Mouse (Mus musculus) layer of hippocampus, adult 9-10 months (tissue): ENCODE measurements around the gene Cep104.

Experiments
- DNase-seq: peaks from one replicate; pipeline ENCODE4 v3.0.0; 2022; ENCODE audit warnings: low spot score

Cep104 gene

GRCm38 (mm10) chr4:153974431-153975291 lies at the start of gene Cep104, which contains the start of gene Dffb:
Gene Cep104 (plus strand): TSS chr4:153975194.
Gene Dffb (minus strand): TSS chr4:153975126.
- peak; percentile 92 for DNase-seq

- no peak for DNase-seq
These were observed 46.2 kb upstream of the Cep104 start for GRCm38 (mm10) chr4:153928772-153929299.

GRCm38 (mm10) chr4:153929425-153929824 lies 45.6 kb upstream of the Cep104 start:
- DNase-seq: no peak

GRCm38 (mm10) chr4:153929921-153930320 lies 45.1 kb upstream of the Cep104 start:
- peak; percentile 50 for DNase-seq

- no peak for DNase-seq
These were observed 31.8 kb upstream of the Cep104 start for GRCm38 (mm10) chr4:153943243-153943642.

GRCm38 (mm10) chr4:153944261-153944660 lies 30.7 kb upstream of the Cep104 start:
- DNase-seq: no peak

- DNase-seq: no peak
These were observed 29.3 kb upstream of the Cep104 start for GRCm38 (mm10) chr4:153945741-153946140.

- no peak for DNase-seq
These were observed 24.6 kb upstream of the Cep104 start for GRCm38 (mm10) chr4:153950372-153950771.

GRCm38 (mm10) chr4:153951150-153951549 lies 23.8 kb upstream of the Cep104 start:
- no peak for DNase-seq

- no peak for DNase-seq
These were observed 23.3 kb upstream of the Cep104 start for GRCm38 (mm10) chr4:153951692-153952091.

- DNase-seq: no peak
These were observed 19.3 kb upstream of the Cep104 start for GRCm38 (mm10) chr4:153955651-153956050.

- peak; percentile 87 for DNase-seq
These were observed 18.2 kb upstream of the Cep104 start, which contains the start of gene A430005L14Rik for GRCm38 (mm10) chr4:153956569-153957405. Gene A430005L14Rik (plus strand): TSS chr4:153957237.

- DNase-seq: no peak
These were observed 17.3 kb upstream of the Cep104 start for GRCm38 (mm10) chr4:153957444-153958250.

- DNase-seq: no peak
These were observed 12.4 kb upstream of the Cep104 start for GRCm38 (mm10) chr4:153962631-153963030.

- no peak for DNase-seq
These were observed 8.3 kb upstream of the Cep104 start for GRCm38 (mm10) chr4:153966651-153967050.

GRCm38 (mm10) chr4:153967556-153967955 lies 7.4 kb upstream of the Cep104 start:
- no peak for DNase-seq

- no peak for DNase-seq
These were observed 6.9 kb upstream of the Cep104 start for GRCm38 (mm10) chr4:153968063-153968462.

GRCm38 (mm10) chr4:153975292-153975662 lies 283 bp downstream of the Cep104 start:
- DNase-seq: no peak

- DNase-seq: no peak
These were observed 774 bp downstream of the Cep104 start for GRCm38 (mm10) chr4:153975768-153976167.

GRCm38 (mm10) chr4:153979243-153979642 lies 4.2 kb downstream of the Cep104 start:
- DNase-seq: no peak

GRCm38 (mm10) chr4:153980470-153980869 lies 5.5 kb downstream of the Cep104 start:
- DNase-seq: no peak

- DNase-seq: no peak
These were observed 17.7 kb downstream of the Cep104 start for GRCm38 (mm10) chr4:153992715-153993114.
